Mouse (Mus musculus) gastrocnemius, postnatal 4 days (tissue): ENCODE results near the gene Rps18. TPM values are rescaled to one million over a fixed set of nuclear protein-coding genes. Genes with fewer than 3 reads are reported as not detected.
"Not testable (repeated sequence)": the region's sequence is repeated elsewhere in the genome, so short reads cannot be mapped to it uniquely, and the experiment has no call there.

Source experiments
- DNase-seq, 2 experiments: peaks; one replicate each; pipeline ENCODE4 v3.0.0; 2021 to 2022; ENCODE audit warnings: low spot score in 2 of 2, mixed read lengths in 2 of 2
- total RNA-seq, 2 experiments: library from RNA; stranded (reverse); gene quantifications; 2 replicates each; pipeline ENCODE4 v1.2.3; 2021

Rps18 gene
- total RNA-seq, 2 experiments from 2014 or later = 863 to 945 TPM

DNA sequence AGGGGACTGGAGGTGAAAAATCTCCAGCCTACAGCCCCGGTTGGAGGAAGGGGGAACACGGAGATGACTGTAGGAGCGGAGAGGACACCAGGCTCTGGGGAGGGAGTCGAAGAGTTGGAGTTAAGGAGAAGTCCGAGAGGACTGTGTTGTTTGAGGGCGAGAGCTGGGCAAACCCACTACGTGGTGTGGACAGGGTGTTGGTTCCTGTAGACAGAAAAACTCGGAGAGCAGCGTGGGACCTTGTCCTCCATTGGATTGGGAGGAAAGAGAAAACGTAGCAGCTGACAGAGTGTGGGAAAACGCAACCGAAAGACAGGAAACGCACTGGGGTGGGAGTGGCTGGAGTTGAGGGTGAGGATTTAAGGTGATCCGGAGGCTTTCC lies 45.9 kb downstream of the Rps18 start:
- DNase-seq = no peak

DNA sequence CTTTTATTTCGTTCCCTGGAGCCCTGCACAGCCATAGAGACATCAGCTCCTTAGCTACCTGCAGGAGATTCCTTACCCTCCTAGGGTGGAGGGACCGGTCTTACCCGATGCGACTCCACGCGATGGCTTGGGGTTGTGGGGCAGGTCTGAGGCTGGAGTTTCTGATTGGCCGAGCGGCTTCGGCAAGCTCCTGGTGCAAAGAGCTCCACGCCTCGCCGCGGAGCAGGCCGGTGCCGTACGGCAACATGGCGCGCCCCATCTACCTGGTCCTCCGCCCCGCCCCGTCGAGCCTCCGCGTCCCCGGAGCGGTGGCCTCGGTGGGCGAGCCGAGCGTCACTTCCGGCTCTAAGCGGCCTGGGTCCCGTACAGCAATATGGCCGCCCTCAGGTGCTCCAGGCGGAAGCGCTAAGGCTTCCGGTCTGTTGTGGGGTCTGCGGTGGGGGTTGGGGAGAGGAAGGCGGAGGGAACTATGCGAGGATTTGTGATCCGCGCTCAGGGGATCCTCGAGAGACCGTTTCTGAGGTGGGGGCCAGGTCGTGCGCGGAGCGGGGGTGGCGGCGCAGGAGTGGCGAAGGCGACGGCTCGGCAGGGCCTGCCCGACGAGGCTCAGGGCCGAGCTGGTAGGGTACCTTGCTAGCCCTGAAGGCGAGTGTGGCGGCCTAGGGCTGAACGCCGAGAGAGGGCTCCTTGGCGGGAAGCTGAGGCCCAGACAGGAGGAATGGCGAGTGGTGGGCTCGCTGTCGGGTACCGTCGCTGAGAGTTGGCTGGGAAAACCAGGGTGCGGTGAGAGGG lies 46.5 kb downstream of the Rps18 start, which contains the start of gene Daxx:
TSS of gene Daxx (plus strand) at position 338 of the 792 bp plus-strand sequence.
- DNase-seq = peak; percentile 98 to 99

DNA sequence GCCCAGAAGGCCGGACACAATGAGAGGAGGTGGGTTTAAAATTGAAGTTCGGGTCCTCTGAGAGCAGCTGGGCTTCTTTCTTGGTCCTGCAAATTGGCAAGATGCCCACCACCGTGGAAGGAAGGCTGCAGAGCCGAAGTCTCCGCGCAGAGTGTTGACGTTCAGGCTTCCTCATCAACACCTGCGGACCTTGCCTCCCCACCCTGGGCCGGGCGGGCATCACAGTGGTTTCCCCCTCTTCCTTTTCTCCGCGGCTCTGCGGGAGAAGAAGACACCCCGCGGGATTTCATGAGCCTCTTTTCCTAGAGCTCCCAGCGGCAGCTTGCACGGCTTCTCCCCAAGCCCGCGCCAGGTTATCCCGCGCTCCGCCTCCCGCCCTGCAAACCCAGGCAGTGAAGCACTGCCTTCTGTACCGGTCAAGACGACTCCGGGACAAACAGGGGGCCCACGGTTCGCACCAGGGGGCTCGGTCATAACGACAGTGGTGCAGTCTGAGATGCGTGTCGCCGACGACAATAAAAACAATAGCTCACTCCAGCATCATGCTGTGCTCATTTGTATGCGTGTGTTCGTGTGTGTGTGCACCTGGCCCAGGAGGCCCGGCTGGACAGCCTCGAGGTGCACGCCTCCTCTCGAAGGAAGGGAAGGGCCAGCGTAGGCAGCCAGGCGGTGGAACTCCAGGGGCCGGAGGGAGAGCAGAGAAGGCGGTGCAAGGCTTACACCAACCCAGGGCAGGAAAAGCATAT lies 47.3 kb downstream of the Rps18 start:
- peak in 1 of 2 experiments; percentile 45 for DNase-seq

DNA sequence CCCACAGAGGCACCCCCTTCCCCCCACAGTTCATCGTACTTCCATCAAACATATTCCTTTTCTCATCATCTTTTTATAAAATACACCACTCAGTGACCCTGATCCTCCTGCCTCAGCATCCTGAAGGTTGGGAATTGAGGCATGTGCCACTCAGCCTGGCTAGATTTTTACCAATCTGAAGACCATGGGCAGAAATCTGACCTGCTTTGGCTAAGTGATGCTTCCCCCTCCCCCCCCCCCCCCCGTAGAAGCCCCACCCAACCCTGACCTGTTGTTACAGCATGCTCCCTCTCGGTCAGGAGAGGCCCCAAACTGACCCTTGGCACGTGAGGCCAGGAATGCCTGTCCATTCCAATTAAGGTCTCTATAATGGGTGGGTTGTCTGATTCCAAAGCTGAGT lies 51.0 kb downstream of the Rps18 start, which contains the start of gene Platr17:
TSS of gene Platr17 (plus strand) at position 301 of the 400 bp plus-strand sequence.
- DNase-seq = not testable (repeated sequence)

DNA sequence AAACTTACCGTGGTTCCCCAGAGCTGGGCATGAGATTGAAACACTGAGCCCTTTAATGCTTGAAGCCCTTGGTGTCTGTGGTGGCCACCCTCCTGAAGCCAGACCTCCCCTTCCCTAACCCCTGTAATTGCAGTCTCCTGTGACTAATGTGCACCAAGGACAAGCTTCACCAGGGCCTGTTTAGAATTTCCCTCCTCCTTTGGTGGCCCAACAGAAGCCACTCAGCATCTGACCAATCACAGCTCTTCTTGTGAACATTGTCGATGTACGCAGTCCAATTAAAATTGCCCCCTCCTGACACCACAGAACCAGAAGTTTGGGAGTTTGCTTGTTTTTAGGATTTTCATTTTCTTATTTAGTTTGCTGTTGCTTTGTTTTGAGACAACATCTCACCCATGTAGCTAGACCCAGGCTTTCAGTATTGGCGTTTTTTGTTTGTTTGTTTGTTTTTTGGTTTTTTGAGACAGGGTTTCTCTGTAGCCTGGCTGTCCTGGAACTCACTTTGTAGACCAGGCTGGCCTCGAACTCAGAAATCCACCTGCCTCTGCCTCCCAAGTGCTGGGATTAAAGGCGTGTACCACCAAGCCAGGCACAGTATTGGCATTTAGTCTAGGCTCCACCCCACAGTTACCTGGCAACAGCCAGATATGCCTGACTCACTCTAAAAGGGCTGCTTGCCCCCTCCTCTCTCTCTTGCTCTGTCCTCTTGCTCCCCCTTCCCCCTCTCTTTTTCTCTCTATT lies 51.7 kb downstream of the Rps18 start:
- not testable (repeated sequence) for DNase-seq

DNA sequence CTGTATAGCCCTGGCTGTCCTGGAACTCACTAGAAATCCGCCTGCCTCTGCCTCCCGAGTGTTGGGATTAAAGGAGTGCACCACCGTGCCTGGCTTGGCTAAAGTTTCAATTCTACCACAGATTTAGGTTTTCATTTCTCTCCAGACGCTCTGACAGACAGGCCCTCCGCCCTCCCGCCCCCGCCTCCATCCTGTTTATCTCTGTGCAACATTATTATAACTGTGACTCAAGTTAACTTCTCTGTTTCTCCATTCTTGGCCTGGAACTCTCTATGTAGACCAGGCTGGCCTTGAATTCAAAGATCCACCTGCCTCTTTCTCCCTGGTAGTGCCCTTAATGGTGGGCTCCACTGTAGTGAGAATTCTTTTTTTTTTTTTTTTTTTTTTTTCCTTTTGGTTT lies 53.3 kb downstream of the Rps18 start:
- no peak for DNase-seq

DNA sequence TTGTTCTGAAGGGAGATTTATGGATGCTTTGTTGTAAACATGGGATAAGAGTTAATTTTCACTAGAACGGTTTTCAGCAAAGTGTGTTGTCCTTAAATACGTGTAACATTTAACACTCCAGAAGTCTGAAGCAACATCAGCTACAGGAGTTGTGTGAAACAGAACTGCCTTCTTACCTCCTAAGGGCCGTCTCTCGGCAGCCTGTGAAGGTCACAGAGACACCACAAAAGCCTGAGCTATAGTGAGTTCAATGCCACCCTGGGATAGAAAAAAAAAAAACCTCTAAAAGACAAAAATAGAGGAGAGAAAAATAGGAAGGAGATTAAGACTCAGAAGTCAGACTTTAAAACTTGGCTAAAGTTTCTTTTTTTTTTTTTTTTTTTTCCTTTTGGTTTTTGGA lies 53.7 kb downstream of the Rps18 start:
- DNase-seq = no peak

Other genes starting within 250 kb of the Rps18 start
- 10 to 100 TPM; 67.5 to 67.8 TPM for gene March2, start 237.3 kb downstream of the Rps18 start, total RNA-seq
- gene Rab11b, start 195.5 kb downstream of the Rps18 start, total RNA-seq = 100 to 1,000 TPM; 194 to 218 TPM
- gene Angptl4, start 174.2 kb downstream of the Rps18 start, total RNA-seq = 10 to 100 TPM; 22.5 to 43.8 TPM
- 10 to 100 TPM; 31.6 to 33.4 TPM for gene Kank3, start 145.5 kb downstream of the Rps18 start, total RNA-seq
- gene Rps28, start 131.4 kb downstream of the Rps18 start, total RNA-seq = 1,000 to 10,000 TPM; 1,603 to 1,661 TPM
- gene Ndufa7, start 131.4 kb downstream of the Rps18 start, total RNA-seq = 100 to 1,000 TPM; 292 to 312 TPM
- 10 to 100 TPM; 14.1 to 16.5 TPM for gene Cd320, start 112.9 kb downstream of the Rps18 start, total RNA-seq
- not detected for gene Gm7029, start 82.2 kb downstream of the Rps18 start, total RNA-seq
- gene Kifc1, start 65.3 kb downstream of the Rps18 start, total RNA-seq = 10 to 100 TPM; 16.5 to 18.9 TPM
- gene Platr17, start 50.9 kb downstream of the Rps18 start, total RNA-seq = not detected
- gene Daxx, start 46.6 kb downstream of the Rps18 start, total RNA-seq = 10 to 100 TPM; 21.9 to 24.9 TPM
- 10 to 100 TPM; 43.2 to 43.9 TPM for gene Tapbp, start 40.1 kb downstream of the Rps18 start, total RNA-seq
- gene Zbtb22, start 40.1 kb downstream of the Rps18 start, total RNA-seq = 10 to 100 TPM; 24.9 to 26.8 TPM
- 10 to 100 TPM; 43.2 to 48.4 TPM for gene Rgl2, start 26.5 kb downstream of the Rps18 start, total RNA-seq
- gene Pfdn6, start 15.7 kb downstream of the Rps18 start, total RNA-seq = 10 to 100 TPM; 73.2 to 74.5 TPM
- gene Wdr46, start 15.3 kb downstream of the Rps18 start, total RNA-seq = 10 to 100 TPM; 18.8 to 20.0 TPM
- gene B3galt4, start 4.5 kb downstream of the Rps18 start, total RNA-seq = 1 to 10 TPM; 3.8 to 4.5 TPM
- gene Vps52, start 189 bp downstream of the Rps18 start, total RNA-seq = 10 to 100 TPM; 37.4 to 38.6 TPM
- 10 to 100 TPM; 38.8 to 51.5 TPM for gene H2-K1, start 44.3 kb upstream of the Rps18 start, total RNA-seq
- gene Ring1, start 68.7 kb upstream of the Rps18 start, total RNA-seq = 10 to 100 TPM; 19.3 to 20.9 TPM
- gene H2-Ke6, start 72.1 kb upstream of the Rps18 start, total RNA-seq = 10 to 100 TPM; 60.4 to 61.7 TPM
- gene Slc39a7, start 75.7 kb upstream of the Rps18 start, total RNA-seq = 100 to 1,000 TPM in 1 of 2 experiments, 10 to 100 TPM in 1; 98.5 to 107 TPM
- gene Rxrb, start 75.8 kb upstream of the Rps18 start, total RNA-seq = 10 to 100 TPM; 43.6 to 49.4 TPM
- gene Col11a2, start 83.4 kb upstream of the Rps18 start, total RNA-seq = 10 to 100 TPM; 45.4 to 77.3 TPM
- gene H2-Oa, start 136.3 kb upstream of the Rps18 start, total RNA-seq = not detected
- 1 to 10 TPM; 7.6 to 8.7 TPM for gene H2-DMa, start 163.5 kb upstream of the Rps18 start, total RNA-seq
- gene Brd2, start 166.6 kb upstream of the Rps18 start, total RNA-seq = 100 to 1,000 TPM; 125 to 136 TPM
- under 1 TPM; 0.36 to 0.37 TPM for gene H2-DMb2, start 187.3 kb upstream of the Rps18 start, total RNA-seq
- gene H2-DMb1, start 197.1 kb upstream of the Rps18 start, total RNA-seq = 1 to 10 TPM in 1 of 2 experiments, under 1 TPM in 1; 0.70 to 1.4 TPM
- 1 to 10 TPM; 4.4 to 5.4 TPM for gene Tap1, start 231.6 kb upstream of the Rps18 start, total RNA-seq
- gene Psmb9, start 231.8 kb upstream of the Rps18 start, total RNA-seq = 1 to 10 TPM; 1.6 to 4.1 TPM
- 1 to 10 TPM; 4.3 to 6.1 TPM for gene Psmb8, start 241.7 kb upstream of the Rps18 start, total RNA-seq
- 1 to 10 TPM; 8.1 to 8.3 TPM for gene Tap2, start 247.5 kb upstream of the Rps18 start, total RNA-seq